Mouse (Mus musculus) olfactory bulb, adult 2 months (tissue): ENCODE results near the gene Mesp2.

ENCODE experiments used
- CTCF ChIP-seq: fragments of 200-500 bp; IDR thresholded peaks from 2 replicates; pipeline ENCODE4 v1.5.1; 2012; ENCODE audit warnings: low read depth, mild to moderate bottlenecking, low read length, moderate library complexity; ENCODE audit not compliant: insufficient read depth
- POLR2A ChIP-seq: fragments of 200-500 bp; IDR thresholded peaks from 2 replicates; pipeline ENCODE4 v1.6.1; 2012; ENCODE audit warnings: mild to moderate bottlenecking, low read depth, low read length, moderate library complexity; ENCODE audit not compliant: insufficient read depth

DNA sequence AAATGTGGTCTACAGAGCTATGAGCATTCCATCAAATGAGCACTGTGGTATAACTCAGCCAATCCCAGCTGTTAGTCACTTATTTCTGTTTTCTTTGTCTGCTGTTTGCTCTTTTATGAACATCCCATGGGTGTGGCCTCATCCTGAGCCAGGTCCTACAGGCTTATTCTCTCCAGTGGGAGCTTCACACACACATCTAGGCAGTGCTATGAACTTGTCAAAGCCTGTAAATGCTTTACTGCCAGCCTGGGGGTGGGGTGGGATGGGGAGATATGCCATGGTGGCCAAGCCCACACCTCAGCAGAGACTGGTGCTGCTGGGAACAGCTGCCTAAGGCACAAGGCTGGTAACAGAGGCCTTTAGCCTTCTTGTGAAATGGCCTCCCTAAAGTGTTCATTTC, 22.5 kb downstream of the Mesp2 start:
- TF ChIP-seq POLR2A (no peak), CTCF (no peak)
